In genomic region chr4:106804201-106804909, GRCm38 (mm10) we compare ENCODE assay signal across 8 mouse cellular contexts. TPM values are rescaled to one million over a fixed set of nuclear protein-coding genes. Genes with fewer than 3 reads are reported as not detected.
DNase-seq lines count a peak whose midpoint lies in the region; ATAC-seq and TF ChIP-seq lines count a peak whose summit lies in the region.

No protein-coding gene starts in this region.

- TF ChIP-seq CTCF in kidney, postnatal 0 days (IDR thresholded peaks at IDR 0.05; ENCODE audit: low read depth) = no peak
- no peak for TF ChIP-seq CTCF in forebrain, postnatal 0 days (IDR thresholded peaks at IDR 0.05; ENCODE audit: low read depth)

- H3K27me3 ChIP-seq in kidney, postnatal 0 days (ENCODE audit: insufficient read depth, low read length) = no peaks in the 10 kb centered on the region
- no peaks in the 10 kb centered on the region; the same call in 1 of the 2 replicates for H3K27me3 ChIP-seq in forebrain, postnatal 0 days (ENCODE audit: insufficient read depth, low read length)
- H3K27me3 ChIP-seq in liver, embryonic 12.5 days (replicated peaks) = no peaks in the 10 kb centered on the region

- peak overlapping the region; percentile 49 for H3K4me2 ChIP-seq in kidney, postnatal 0 days (ENCODE audit: low read length)
- peak overlapping the region; percentile 27; the same call in 1 of the 2 replicates for H3K4me2 ChIP-seq in forebrain, postnatal 0 days (ENCODE audit: low read depth)
- H3K4me2 ChIP-seq in liver, embryonic 12.5 days = peak overlapping the region; percentile 84

- no peaks in the 10 kb centered on the region for H3K36me3 ChIP-seq in kidney, postnatal 0 days (ENCODE audit: insufficient read depth, low read length)
- H3K36me3 ChIP-seq in forebrain, postnatal 0 days (ENCODE audit: insufficient read depth) = no peaks in the 10 kb centered on the region
- H3K36me3 ChIP-seq in liver, embryonic 12.5 days = peaks cover 14% of the 10 kb centered on the region; the same call in 1 of the 2 replicates

- H3K4me3 ChIP-seq in kidney, postnatal 0 days (replicated peaks; ENCODE audit: low read depth, low read length) = 0 out of 2 replicates have a peak overlapping the region, but pooled peaks have one; percentile 3
- H3K4me3 ChIP-seq in forebrain, postnatal 0 days (ENCODE audit: low read depth, low read length) = no peak overlapping the region
- peak overlapping the region; percentile 72 for H3K4me3 ChIP-seq in liver, embryonic 12.5 days

- DNase-seq in kidney, postnatal 0 days (ENCODE audit: low spot score) = no peak
- no peak for DNase-seq in kidney, adult 11 months
- DNase-seq in forebrain, postnatal 0 days = no peak
- no peak for DNase-seq in left cerebral cortex, postnatal 14 days (ENCODE audit: low spot score in 2 of 2)
- no peak for DNase-seq in adrenal gland, adult 2 months
- no peak for DNase-seq in gastrocnemius, postnatal 25 days

- ATAC-seq in kidney, postnatal 0 days (replicated peaks; ENCODE audit: low FRiP score, low read depth) = no peak
- no peak for ATAC-seq in forebrain, postnatal 0 days
- ATAC-seq in liver, embryonic 12.5 days = peak; percentile 92
- ATAC-seq in monocyte, adult 5-6 weeks (replicated peaks; ENCODE audit: insufficient number of reproducible peaks, low FRiP score, low TSS enrichment, poor library complexity, severe bottlenecking) = peak; percentile 83

- peaks cover 12% of the 10 kb centered on the region for H3K4me1 ChIP-seq in kidney, postnatal 0 days (replicated peaks; ENCODE audit: insufficient read depth, low read length)
- H3K4me1 ChIP-seq in forebrain, postnatal 0 days (ENCODE audit: insufficient read depth) = no peaks in the 10 kb centered on the region
- H3K4me1 ChIP-seq in liver, embryonic 12.5 days = peaks cover 68% of the 10 kb centered on the region

- H3K9me3 ChIP-seq in kidney, postnatal 0 days (replicated peaks; ENCODE audit: low read length) = no peaks in the 10 kb centered on the region
- no peaks in the 10 kb centered on the region for H3K9me3 ChIP-seq in forebrain, postnatal 0 days (ENCODE audit: low read length)
- no peaks in the 10 kb centered on the region; the same call in 1 of the 2 replicates for H3K9me3 ChIP-seq in liver, embryonic 12.5 days (replicated peaks)

- intact Hi-C loops in left cerebral cortex, postnatal 14 days (cut with DNase I) = no loop called here

- no peak overlapping the region for H3K27ac ChIP-seq in kidney, postnatal 0 days
- no peak overlapping the region for H3K27ac ChIP-seq in forebrain, postnatal 0 days (ENCODE audit: low read depth, low read length)
- H3K27ac ChIP-seq in liver, embryonic 12.5 days = peak overlapping the region; percentile 91

- 38% methylated on average over 16 of the region's 16 CpGs for WGBS in kidney, postnatal 0 days
- WGBS in forebrain, postnatal 0 days = 49% methylated on average over 16 of the region's 16 CpGs
- 11% methylated on average over 16 of the region's 16 CpGs for WGBS in liver, embryonic 12.5 days (ENCODE audit: insufficient replicate concordance)

- peak overlapping the region; percentile 51; the same call in 1 of the 2 replicates for H3K9ac ChIP-seq in kidney, postnatal 0 days (ENCODE audit: low read depth, low read length)
- no peak overlapping the region for H3K9ac ChIP-seq in forebrain, postnatal 0 days
- peak overlapping the region; percentile 80 for H3K9ac ChIP-seq in liver, embryonic 12.5 days

RNA-seq across cellular contexts. Expression of gene Acot11, which starts 0.4 kb away (rescaled TPM):
- polyA plus RNA-seq in kidney, postnatal 0 days (2015; fragmentation: Nextera tagmentation; extraction: Ambion mirVana) = 1.7 and 1.9 TPM in 2 replicates
- 3.4 and 5.5 TPM in 2 replicates for total RNA-seq in forebrain, postnatal 0 days (2014; rRNA removed)
- polyA plus RNA-seq in forebrain, postnatal 0 days (2015; fragmentation: Nextera tagmentation; extraction: Ambion mirVana) = 0.75 and 1.2 TPM in 2 replicates
- polyA plus RNA-seq in liver, embryonic 12.5 days (2016; fragmentation: Nextera tagmentation; extraction: Ambion mirVana) = 7.5 and 7.6 TPM in 2 replicates
- total RNA-seq in monocyte, adult 5-6 weeks (2017) = 6.8 to 11.0 TPM (median 8.8 TPM) in 3 replicates
- 10 to 100 TPM; 30.5 to 34.1 TPM for total RNA-seq in left cerebral cortex, postnatal 14 days (2021)
- total RNA-seq in adrenal gland, adult 2 months (2021) = 10 to 100 TPM; 46.7 to 84.2 TPM
- 21.2 and 23.2 TPM in 2 replicates for polyA plus RNA-seq in adrenal gland, adult 2 months (2012; rRNA removed)
- 10 to 100 TPM in 1 of 2 experiments, 1 to 10 TPM in 1; 7.8 to 14.3 TPM for total RNA-seq in gastrocnemius, postnatal 25 days (2021)

Comparison
In these comparisons a context has a peak if more than half of its experiments do, and no peak if none do; other contexts are left out.
1. ATAC-seq: peak in liver, embryonic 12.5 days (single experiment) and monocyte, adult 5-6 weeks (single experiment); none in kidney, postnatal 0 days (single experiment) and forebrain, postnatal 0 days (single experiment).
2. H3K4me2 ChIP-seq: peak in every context shown above with its lines; median percentile 84 in liver, embryonic 12.5 days; 49 in kidney, postnatal 0 days; 27 in forebrain, postnatal 0 days.